Comparison of ENCODE assay signal across 23 mouse cellular contexts in genomic region chrX:162545037-162545436, GRCm38 (mm10).
DNase-seq lines count a peak whose midpoint lies in the region; ATAC-seq and TF ChIP-seq lines count a peak whose summit lies in the region.
"Had no signal": no experiment of that assay in that cellular context is flagged by ENCODE, and none has a peak within 500 bp of the region (broad histone marks: within the 10 kb centered on the region; RNA-seq: fewer than 3 reads in every experiment).

No protein-coding gene starts in this region.

- intact Hi-C loops in left cerebral cortex, adult 2 months (cut with DNase I): no loop called here
- intact Hi-C loops in left cerebral cortex, postnatal 14 days (cut with DNase I): no loop called here

- H3K27ac ChIP-seq in left cerebral cortex, adult 2 months: peak overlapping the region; percentile 32; the same call in 1 of the 2 replicates
- H3K27ac ChIP-seq in lung, embryonic 14.5 days (ENCODE audit: low read depth): no peak overlapping the region
- no peak overlapping the region for H3K27ac ChIP-seq in lung, postnatal 0 days (ENCODE audit: low read length)

- H3K4me3 ChIP-seq in left cerebral cortex, adult 2 months: no peak overlapping the region
- H3K4me3 ChIP-seq in lung, embryonic 14.5 days (ENCODE audit: low read depth, low read length): no peak overlapping the region
- no peak overlapping the region for H3K4me3 ChIP-seq in lung, postnatal 0 days (ENCODE audit: low read depth, low read length)

- H3K27me3 ChIP-seq in lung, embryonic 14.5 days (ENCODE audit: insufficient read depth, low read length): no peaks in the 10 kb centered on the region
- no peaks in the 10 kb centered on the region for H3K27me3 ChIP-seq in lung, postnatal 0 days (replicated peaks; ENCODE audit: insufficient read depth, low read length)
- H3K27me3 ChIP-seq: CH12.LX had no signal

- no peaks in the 10 kb centered on the region for H3K36me3 ChIP-seq in lung, embryonic 14.5 days (ENCODE audit: insufficient read depth)
- no peaks in the 10 kb centered on the region for H3K36me3 ChIP-seq in lung, postnatal 0 days (ENCODE audit: insufficient read depth, low read length)

- no peak overlapping the region for H3K4me2 ChIP-seq in lung, embryonic 14.5 days
- no peak overlapping the region for H3K4me2 ChIP-seq in lung, postnatal 0 days (replicated peaks; ENCODE audit: low read depth, low read length)

- H3K9ac ChIP-seq in lung, embryonic 14.5 days: no peak overlapping the region
- no peak overlapping the region for H3K9ac ChIP-seq in lung, postnatal 0 days (replicated peaks; ENCODE audit: low read depth)

- ATAC-seq in frontal cortex, adult (ENCODE audit: low TSS enrichment): peak; percentile 83
- no peak for ATAC-seq in lung, embryonic 14.5 days (ENCODE audit: insufficient read depth)
- ATAC-seq in lung, postnatal 0 days: no peak
- ATAC-seq: activated CD4-positive, CD25-positive, alpha-beta regulatory T cell, adult 4 months; CD4-positive, CD25-positive, alpha-beta regulatory T cell, adult 4 months; Patski had no signal

- no peak for TF ChIP-seq CTCF in left cerebral cortex, adult 2 months (IDR thresholded peaks at IDR 0.05)
- no peak for TF ChIP-seq CTCF in lung, embryonic 14.5 days (IDR thresholded peaks at IDR 0.05; ENCODE audit: low read depth)
- TF ChIP-seq CTCF in lung, postnatal 0 days (IDR thresholded peaks at IDR 0.05): no peak

- H3K9me3 ChIP-seq in lung, embryonic 14.5 days (ENCODE audit: low read depth, low read length): no peaks in the 10 kb centered on the region
- H3K9me3 ChIP-seq in lung, postnatal 0 days (ENCODE audit: low read length): no peaks in the 10 kb centered on the region
- H3K9me3 ChIP-seq: G1E had no signal

- H3K4me1 ChIP-seq in lung, embryonic 14.5 days (ENCODE audit: insufficient read depth): no peaks in the 10 kb centered on the region
- H3K4me1 ChIP-seq in lung, postnatal 0 days (ENCODE audit: insufficient read depth, low read depth, low read length): no peaks in the 10 kb centered on the region

- no peak for TF ChIP-seq EP300 in lung, postnatal 0 days (IDR thresholded peaks at IDR 0.05)

- no peak for DNase-seq in frontal cortex, postnatal 36 days (ENCODE audit: low spot score in 2 of 2)
- no peak for DNase-seq in left cerebral cortex, adult 2 months (ENCODE audit: extremely low spot score in 1 of 2, low spot score in 2 of 2)
- DNase-seq in left cerebral cortex, postnatal 14 days (ENCODE audit: low spot score in 2 of 2): no peak
- peak; percentile 5 for DNase-seq in lung, embryonic 14.5 days
- DNase-seq in lung, postnatal 0 days (ENCODE audit: low spot score): no peak
- peak; percentile 42 for DNase-seq in brain, adult 2 months (ENCODE audit: low read depth, low spot score)
- DNase-seq in thymus, postnatal 14 days: no peak
- DNase-seq: adrenal gland, adult 2 months; adrenal gland, adult 8-10 months; adrenal gland, postnatal 10 days; adrenal gland, postnatal 14 days; adrenal gland, postnatal 25 days; adrenal gland, postnatal 36 days; B cell, adult 2 months; cerebellum, adult 11 months; cerebellum, adult 11-12 months; cerebellum, adult 18-20 months had no signal

Comparison
In these comparisons a context has a peak if more than half of its experiments do, and no peak if none do; other contexts are left out.
1. DNase-seq: peak in lung, embryonic 14.5 days (single experiment) and brain, adult 2 months (single experiment); none in frontal cortex, postnatal 36 days (0 of 2), left cerebral cortex, adult 2 months (0 of 2), left cerebral cortex, postnatal 14 days (0 of 2), lung, postnatal 0 days (single experiment) and thymus, postnatal 14 days (single experiment).